Mouse (Mus musculus) CH12.LX (cell line): Measurements from ENCODE around the gene Ddias.

Experiments
- CTCF ChIP-seq, 2 experiments: IDR thresholded peaks in 1 of 2; conservative IDR thresholded peaks in 1 of 2; 2 replicates each; pipeline ENCODE4 v1.5.1; 2011 to 2012; ENCODE audit warnings: low read depth in 2 of 2, low read length in 2 of 2, improper control_type of control experiment in 1 of 2, inconsistent platforms in 1 of 2, mild to moderate bottlenecking in 1 of 2, moderate library complexity in 1 of 2
- EP300 ChIP-seq: IDR thresholded peaks from 2 replicates; pipeline ENCODE4 v1.6.1; 2011; ENCODE audit warnings: low read length, improper control_type of control experiment
- GABPA ChIP-seq: IDR thresholded peaks from 2 replicates; pipeline ENCODE4 v1.6.1; 2012; ENCODE audit warnings: low read depth, low read length, improper control_type of control experiment, inconsistent platforms; ENCODE audit not compliant: insufficient replicate concordance
- JUN ChIP-seq: IDR thresholded peaks from 2 replicates; pipeline ENCODE4 v1.6.1; 2011; ENCODE audit warnings: low read depth, mild to moderate bottlenecking, low read length, improper control_type of control experiment, moderate library complexity; ENCODE audit not compliant: insufficient read depth
- MAX ChIP-seq: IDR thresholded peaks from 2 replicates; pipeline ENCODE4 v1.6.1; 2011; ENCODE audit warnings: low read length, improper control_type of control experiment
- MEF2A ChIP-seq: IDR thresholded peaks from 2 replicates; pipeline ENCODE4 v1.6.1; 2014; ENCODE audit warnings: low read depth, mild to moderate bottlenecking, inconsistent platforms, low read length, improper control_type of control experiment, borderline replicate concordance
- POLR2A ChIP-seq: IDR thresholded peaks from 2 replicates; pipeline ENCODE4 v1.6.1; 2011; ENCODE audit warnings: low read depth, mild to moderate bottlenecking, improper control_type of control experiment, low read length
- SIN3A ChIP-seq: IDR thresholded peaks from 2 replicates; pipeline ENCODE4 v1.6.1; 2012; ENCODE audit warnings: low read length, improper control_type of control experiment, inconsistent platforms
- UBTF ChIP-seq: IDR thresholded peaks from 2 replicates; pipeline ENCODE4 v1.6.1; 2012; ENCODE audit warnings: low read depth, mild to moderate bottlenecking, inconsistent platforms, low read length, improper control_type of control experiment, moderate library complexity

DNA sequence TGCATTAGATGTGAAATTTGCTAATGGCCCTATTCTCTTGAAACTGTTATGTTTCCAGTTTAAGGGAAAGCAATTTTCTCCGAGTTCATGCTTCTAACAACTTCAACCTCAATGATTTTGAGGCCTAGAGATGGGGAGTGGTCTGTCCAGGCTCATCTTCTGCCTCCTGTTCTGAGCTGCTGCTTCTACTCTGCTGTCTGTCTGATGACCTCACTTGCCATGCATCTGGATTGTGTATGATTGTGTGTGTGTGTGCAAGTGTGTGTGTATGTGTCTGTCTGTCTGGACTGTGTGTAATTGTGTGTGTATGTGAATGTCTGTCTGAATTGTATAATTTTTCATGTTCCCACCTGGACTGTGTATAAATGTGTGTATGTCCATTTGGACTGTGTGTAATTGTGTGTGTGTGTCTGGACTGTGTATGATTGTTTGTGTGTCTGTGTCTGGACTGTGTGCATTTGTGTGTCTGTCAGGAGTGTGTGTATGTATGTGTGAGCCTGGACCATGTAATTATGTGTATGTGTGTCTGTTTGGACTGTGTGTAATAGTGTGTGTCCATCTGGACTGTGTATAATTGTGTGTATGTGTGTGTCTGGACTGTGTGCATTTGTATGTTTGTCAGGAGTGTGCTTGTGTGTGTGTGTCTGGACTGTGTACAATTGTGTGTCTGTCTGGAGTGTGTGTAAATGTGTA lies 51.5 kb downstream of the Ddias start:
- TF ChIP-seq SIN3A, result no peak
- TF ChIP-seq MAX, result no peak
- no peak for TF ChIP-seq CTCF (conservative IDR thresholded peaks at IDR 0.05 in 1 of 2, IDR thresholded peaks at IDR 0.05 in 1 of 2; ENCODE audit: low read depth in 2 of 2, low read length in 2 of 2)
- no peak for TF ChIP-seq MEF2A
- no peak for TF ChIP-seq EP300
- no peak for TF ChIP-seq POLR2A
- TF ChIP-seq JUN, result no peak
- no peak for TF ChIP-seq GABPA
- no peak for TF ChIP-seq UBTF
